Mouse (Mus musculus): ENCODE data around the gene Prune2. TPM values are rescaled to one million over a fixed set of nuclear protein-coding genes. Genes with fewer than 3 reads are reported as not detected.

Gene Prune2
- polyA plus RNA-seq, 1 experiment: 0.84 TPM

- Histone ChIP-seq H3K27ac (ENCODE audit: control insufficient read depth, insufficient read depth, low read length) (no peak overlapping the region), H3K36me3 (ENCODE audit: control insufficient read depth, insufficient read depth, low read length) (no peaks in the 10 kb centered on the region), H3K4me3 (ENCODE audit: control insufficient read depth, insufficient read depth, low read length) (no peak overlapping the region), H3K27me3 (ENCODE audit: control insufficient read depth, insufficient read depth, low read length) (no peaks in the 10 kb centered on the region), H3K4me1 (replicated peaks; ENCODE audit: control insufficient read depth, insufficient read depth, low read length) (no peaks in the 10 kb centered on the region)
- no peak for DNase-seq
- 77% methylated on average over 8 of the region's 8 CpGs for WGBS
- TF ChIP-seq POLR2A (IDR thresholded peaks at IDR 0.05; ENCODE audit: control insufficient read depth, extremely low read depth, insufficient read depth, low read length, poor library complexity) (no peak), CTCF (IDR thresholded peaks at IDR 0.05; ENCODE audit: borderline replicate concordance, control insufficient read depth, extremely low read depth, insufficient read depth, low read length, poor library complexity) (no peak)
Measured at GRCm38 (mm10) chr19:17078643-17079316, 122.9 kb downstream of the Prune2 start.

DNA sequence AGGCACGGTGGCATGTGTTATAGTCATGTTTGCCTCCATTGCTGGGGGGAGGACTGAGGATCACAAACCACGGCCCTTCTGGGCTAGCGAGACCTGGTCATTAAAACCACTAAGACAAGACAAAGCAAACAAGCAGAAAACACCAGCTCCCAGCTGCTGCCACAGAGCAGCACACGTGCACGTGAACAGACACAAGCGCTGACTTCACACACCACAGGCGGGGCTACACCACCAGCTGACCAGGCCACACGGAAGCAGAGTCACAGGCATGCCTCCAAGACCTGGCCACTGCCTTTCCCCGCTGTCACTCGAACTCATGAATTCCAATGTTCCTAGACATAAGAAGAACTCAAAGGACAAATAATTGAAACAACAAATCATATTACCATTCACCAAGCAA is 125.5 kb downstream of the Prune2 start:
- no peak for DNase-seq
- Histone ChIP-seq H3K27me3 (ENCODE audit: control insufficient read depth, insufficient read depth, low read length) (no peaks in the 10 kb centered on the region), H3K27ac (ENCODE audit: control insufficient read depth, insufficient read depth, low read length) (no peak overlapping the region), H3K36me3 (ENCODE audit: control insufficient read depth, insufficient read depth, low read length) (no peaks in the 10 kb centered on the region), H3K4me1 (replicated peaks; ENCODE audit: control insufficient read depth, insufficient read depth, low read length) (no peaks in the 10 kb centered on the region), H3K4me3 (ENCODE audit: control insufficient read depth, insufficient read depth, low read length) (no peak overlapping the region)
- 79% methylated on average over 10 of the region's 10 CpGs for WGBS
- TF ChIP-seq CTCF (IDR thresholded peaks at IDR 0.05; ENCODE audit: borderline replicate concordance, control insufficient read depth, extremely low read depth, insufficient read depth, low read length, poor library complexity) (no peak), POLR2A (IDR thresholded peaks at IDR 0.05; ENCODE audit: control insufficient read depth, extremely low read depth, insufficient read depth, low read length, poor library complexity) (no peak)

DNA sequence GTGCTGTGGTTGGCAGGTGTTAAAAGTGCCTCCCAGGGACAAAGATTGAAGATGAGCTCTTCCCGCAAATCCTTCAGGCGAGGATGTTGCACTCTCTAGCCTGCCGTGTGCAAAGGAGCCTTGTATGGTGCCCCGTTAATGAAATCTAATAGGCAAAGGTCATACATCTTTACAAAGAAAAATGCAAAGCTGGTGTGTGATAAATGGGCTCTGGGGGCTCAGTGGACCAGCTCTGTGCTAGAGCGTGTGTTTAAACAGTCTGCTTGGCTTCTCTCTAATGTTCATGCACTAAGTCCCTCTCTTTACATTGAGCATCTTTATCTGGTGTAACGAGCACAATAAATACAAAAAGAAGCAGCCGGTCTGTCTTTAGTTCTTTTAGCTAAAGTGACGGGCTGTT is 138.1 kb downstream of the Prune2 start:
- Histone ChIP-seq H3K27ac (ENCODE audit: control insufficient read depth, insufficient read depth, low read length) (no peak overlapping the region), H3K36me3 (ENCODE audit: control insufficient read depth, insufficient read depth, low read length) (no peaks in the 10 kb centered on the region), H3K4me1 (replicated peaks; ENCODE audit: control insufficient read depth, insufficient read depth, low read length) (no peaks in the 10 kb centered on the region), H3K4me3 (ENCODE audit: control insufficient read depth, insufficient read depth, low read length) (no peak overlapping the region), H3K27me3 (ENCODE audit: control insufficient read depth, insufficient read depth, low read length) (no peaks in the 10 kb centered on the region)
- TF ChIP-seq CTCF (IDR thresholded peaks at IDR 0.05; ENCODE audit: borderline replicate concordance, control insufficient read depth, extremely low read depth, insufficient read depth, low read length, poor library complexity): no peak
- no peak for TF ChIP-seq POLR2A (IDR thresholded peaks at IDR 0.05; ENCODE audit: control insufficient read depth, extremely low read depth, insufficient read depth, low read length, poor library complexity)
- DNase-seq: no peak
- 91% methylated on average over 8 of the region's 8 CpGs for WGBS

- WGBS: 98% methylated on average over 2 of the region's 2 CpGs
- DNase-seq: no peak
- Histone ChIP-seq H3K27ac (ENCODE audit: control insufficient read depth, insufficient read depth, low read length) (no peak overlapping the region), H3K36me3 (ENCODE audit: control insufficient read depth, insufficient read depth, low read length) (no peaks in the 10 kb centered on the region), H3K4me1 (replicated peaks; ENCODE audit: control insufficient read depth, insufficient read depth, low read length) (no peaks in the 10 kb centered on the region), H3K4me3 (ENCODE audit: control insufficient read depth, insufficient read depth, low read length) (no peak overlapping the region), H3K27me3 (ENCODE audit: control insufficient read depth, insufficient read depth, low read length) (no peaks in the 10 kb centered on the region)
- TF ChIP-seq CTCF (IDR thresholded peaks at IDR 0.05; ENCODE audit: borderline replicate concordance, control insufficient read depth, extremely low read depth, insufficient read depth, low read length, poor library complexity) (no peak), POLR2A (IDR thresholded peaks at IDR 0.05; ENCODE audit: control insufficient read depth, extremely low read depth, insufficient read depth, low read length, poor library complexity) (no peak)
Measured at GRCm38 (mm10) chr19:17096338-17096737, 140.4 kb downstream of the Prune2 start.

GRCm38 (mm10) chr19:17097210-17097609 is 141.3 kb downstream of the Prune2 start:
- H3K4me3 ChIP-seq (ENCODE audit: control insufficient read depth, insufficient read depth, low read length): no peak overlapping the region
- no peak overlapping the region for H3K27ac ChIP-seq (ENCODE audit: control insufficient read depth, insufficient read depth, low read length)
- no peaks in the 10 kb centered on the region for H3K4me1 ChIP-seq (replicated peaks; ENCODE audit: control insufficient read depth, insufficient read depth, low read length)
- TF ChIP-seq POLR2A (IDR thresholded peaks at IDR 0.05; ENCODE audit: control insufficient read depth, extremely low read depth, insufficient read depth, low read length, poor library complexity) (no peak), CTCF (IDR thresholded peaks at IDR 0.05; ENCODE audit: borderline replicate concordance, control insufficient read depth, extremely low read depth, insufficient read depth, low read length, poor library complexity) (no peak)
- no peaks in the 10 kb centered on the region for H3K36me3 ChIP-seq (ENCODE audit: control insufficient read depth, insufficient read depth, low read length)
- no peak for DNase-seq
- no peaks in the 10 kb centered on the region for H3K27me3 ChIP-seq (ENCODE audit: control insufficient read depth, insufficient read depth, low read length)
- WGBS: 91% methylated on average over 6 of the region's 6 CpGs

DNA sequence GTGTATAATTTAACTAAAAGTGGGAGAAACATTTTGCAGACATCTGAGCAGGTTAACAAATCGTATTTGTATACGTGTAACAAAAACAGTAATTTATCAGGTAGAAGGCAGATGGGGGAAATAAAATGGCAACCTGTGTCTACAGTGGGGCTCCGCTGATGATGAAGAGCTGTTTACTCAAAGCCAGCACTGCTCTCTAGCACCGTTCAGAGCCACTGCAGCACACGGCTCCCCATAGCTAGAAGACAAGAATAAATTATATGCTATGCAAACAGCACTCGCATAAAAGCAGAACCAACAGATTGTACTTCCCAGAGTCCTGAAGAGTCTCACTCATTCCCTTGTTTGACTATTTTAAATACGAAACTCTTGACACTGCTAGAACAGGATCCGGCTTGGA is 152.9 kb downstream of the Prune2 start:
- Histone ChIP-seq H3K27ac (ENCODE audit: control insufficient read depth, insufficient read depth, low read length) (no peak overlapping the region), H3K27me3 (ENCODE audit: control insufficient read depth, insufficient read depth, low read length) (no peaks in the 10 kb centered on the region), H3K4me3 (ENCODE audit: control insufficient read depth, insufficient read depth, low read length) (no peak overlapping the region), H3K36me3 (ENCODE audit: control insufficient read depth, insufficient read depth, low read length) (no peaks in the 10 kb centered on the region), H3K4me1 (replicated peaks; ENCODE audit: control insufficient read depth, insufficient read depth, low read length) (no peaks in the 10 kb centered on the region)
- DNase-seq: no peak
- TF ChIP-seq CTCF (IDR thresholded peaks at IDR 0.05; ENCODE audit: borderline replicate concordance, control insufficient read depth, extremely low read depth, insufficient read depth, low read length, poor library complexity): no peak
- no peak for TF ChIP-seq POLR2A (IDR thresholded peaks at IDR 0.05; ENCODE audit: control insufficient read depth, extremely low read depth, insufficient read depth, low read length, poor library complexity)
- WGBS: 83% methylated on average over 8 of the region's 8 CpGs

All from thymus, adult 2 months (tissue).